Mouse (Mus musculus) liver, adult 2 months (tissue): ENCODE results near the gene Dock1.

Experiments
- CTCF ChIP-seq: fragments of 200-500 bp; IDR thresholded peaks from 2 replicates; pipeline ENCODE4 v1.5.1; 2011; ENCODE audit warnings: low read depth, low read length, control low read depth
- POLR2A ChIP-seq: fragments of 200-500 bp; IDR thresholded peaks from 2 replicates; pipeline ENCODE4 v1.6.1; 2011; ENCODE audit warnings: low read length, control low read depth; ENCODE audit not compliant: insufficient read depth; ENCODE audit errors: extremely low read depth

GRCm38 (mm10) chr7:134772867-134773590 lies 102.6 kb downstream of the Dock1 start:
- TF ChIP-seq POLR2A (no peak), CTCF (no peak)
